Mouse (Mus musculus) CH12.LX (cell line): ENCODE results near the gene Trex1. TPM values are rescaled to one million over a fixed set of nuclear protein-coding genes. Genes with fewer than 3 reads are reported as not detected.

Experiments
- DNase-seq: peaks from one replicate; pipeline ENCODE4 v3.0.0-alpha.2; 2013; ENCODE audit errors: extremely low read depth
- H3K27ac ChIP-seq: 2 replicates; pipeline ENCODE4 v1.5.1; 2012; ENCODE audit warnings: low read depth, mild to moderate bottlenecking, control low read depth, moderate library complexity; ENCODE audit not compliant: insufficient read depth
- H3K27me3 ChIP-seq: replicated peaks from 2 replicates; pipeline ENCODE3; 2012; ENCODE audit warnings: inconsistent platforms
- H3K36me3 ChIP-seq, 2 experiments: replicated peaks in 1 of 2; 2 replicates each; pipeline versions ENCODE3 to v1.6.1; 2012; ENCODE audit warnings: inconsistent platforms in 1 of 2, low read length in 1 of 2, mild to moderate bottlenecking in 1 of 2, mixed read lengths in 1 of 2, moderate library complexity in 1 of 2; ENCODE audit not compliant: control insufficient read depth in 1 of 2, insufficient read depth in 1 of 2
- H3K4me1 ChIP-seq, 2 experiments: 2 replicates each; pipeline ENCODE4 v1.6.1; 2012; ENCODE audit warnings: inconsistent platforms in 1 of 2, moderate library complexity in 1 of 2; ENCODE audit not compliant: insufficient read depth in 2 of 2, control insufficient read depth in 1 of 2
- H3K4me2 ChIP-seq: 2 replicates; pipeline ENCODE4 v1.6.1; 2012; ENCODE audit warnings: low read depth, mild to moderate bottlenecking, control low read depth; ENCODE audit not compliant: poor library complexity, insufficient read depth, severe bottlenecking
- H3K4me3 ChIP-seq, 3 experiments: fragments of 150-350 bp in 1 of 3; sonication (generic) in 1 of 3; replicated peaks in 1 of 3; 2 replicates each; pipeline versions ENCODE3 to v1.5.1; 2011 to 2012; ENCODE audit warnings: low read depth in 2 of 3, low read length in 2 of 3, mild to moderate bottlenecking in 2 of 3, moderate library complexity in 2 of 3, control low read depth in 1 of 3, improper control_type of control experiment in 1 of 3, inconsistent platforms in 1 of 3, mixed read lengths in 1 of 3; ENCODE audit not compliant: poor library complexity in 1 of 3
- H3K79me2 ChIP-seq: replicated peaks from 2 replicates; pipeline ENCODE4 v1.6.1; 2012; ENCODE audit warnings: mild to moderate bottlenecking, moderate library complexity; ENCODE audit not compliant: control insufficient read depth, poor library complexity, insufficient read depth, severe bottlenecking; ENCODE audit errors: extremely low read depth
- H3K9ac ChIP-seq: 2 replicates; pipeline ENCODE4 v1.6.1; 2012; ENCODE audit warnings: low read depth, mild to moderate bottlenecking, control low read depth, moderate library complexity; ENCODE audit not compliant: insufficient read depth
- H3K9me3 ChIP-seq: replicated peaks from 2 replicates; pipeline ENCODE3; 2012; ENCODE audit warnings: low read length, inconsistent platforms, mixed read lengths
- CHD1 ChIP-seq: IDR thresholded peaks from 2 replicates; pipeline ENCODE4 v1.6.1; 2012; ENCODE audit warnings: low read depth, low read length, improper control_type of control experiment, inconsistent platforms
- ELF1 ChIP-seq: IDR thresholded peaks from 2 replicates; pipeline ENCODE4 v1.6.1; 2014; ENCODE audit warnings: low read depth, mild to moderate bottlenecking, inconsistent platforms, low read length, improper control_type of control experiment
- ETS1 ChIP-seq: conservative IDR thresholded peaks from 2 replicates; pipeline ENCODE4 v1.6.1; 2012; ENCODE audit warnings: low read depth, mild to moderate bottlenecking, inconsistent platforms, low read length, improper control_type of control experiment, moderate library complexity
- HCFC1 ChIP-seq: IDR thresholded peaks from 2 replicates; pipeline ENCODE4 v1.6.1; 2012; ENCODE audit warnings: low read depth, mild to moderate bottlenecking, inconsistent platforms, low read length, improper control_type of control experiment
- IRF4 ChIP-seq: IDR thresholded peaks from 2 replicates; pipeline ENCODE4 v1.6.1; 2014; ENCODE audit warnings: low read depth, mild to moderate bottlenecking, inconsistent platforms, low read length, improper control_type of control experiment
- JUN ChIP-seq: IDR thresholded peaks from 2 replicates; pipeline ENCODE4 v1.6.1; 2011; ENCODE audit warnings: low read depth, mild to moderate bottlenecking, low read length, improper control_type of control experiment, moderate library complexity; ENCODE audit not compliant: insufficient read depth
- KAT2A ChIP-seq: IDR thresholded peaks from 2 replicates; pipeline ENCODE4 v1.6.1; 2012; ENCODE audit warnings: low read length, improper control_type of control experiment, inconsistent platforms; ENCODE audit not compliant: insufficient replicate concordance
- MAX ChIP-seq: IDR thresholded peaks from 2 replicates; pipeline ENCODE4 v1.6.1; 2011; ENCODE audit warnings: low read length, improper control_type of control experiment
- MEF2A ChIP-seq: IDR thresholded peaks from 2 replicates; pipeline ENCODE4 v1.6.1; 2014; ENCODE audit warnings: low read depth, mild to moderate bottlenecking, inconsistent platforms, low read length, improper control_type of control experiment, borderline replicate concordance
- PAX5 ChIP-seq: IDR thresholded peaks from 2 replicates; pipeline ENCODE4 v1.6.1; 2012; ENCODE audit warnings: low read length, inconsistent platforms, mixed read lengths
- POLR2AphosphoS2 ChIP-seq: IDR thresholded peaks from 2 replicates; pipeline ENCODE4 v1.6.1; 2011; ENCODE audit warnings: low read depth, low read length, improper control_type of control experiment
- USF2 ChIP-seq: conservative IDR thresholded peaks from 2 replicates; pipeline ENCODE4 v1.6.1; 2011; ENCODE audit warnings: low read depth, low read length, improper control_type of control experiment
- ZKSCAN1 ChIP-seq: IDR thresholded peaks from 2 replicates; pipeline ENCODE4 v1.6.1; 2012; ENCODE audit warnings: low read depth, inconsistent platforms, low read length, improper control_type of control experiment, borderline replicate concordance
- ZNF384 ChIP-seq: IDR thresholded peaks from 2 replicates; pipeline ENCODE4 v1.6.1; 2012; ENCODE audit warnings: low read depth, low read length, improper control_type of control experiment, inconsistent platforms
- dilution Hi-C: fragments of 300-500 bp; cut with MboI; formaldehyde crosslinking; loops from 2 replicates; pipeline ENCODE4 v1.14.3; 2020; ENCODE audit warnings: low sequenced_read_pairs; ENCODE audit not compliant: extremely low pct_unique_long_range_greater_than_20kb, extremely low pct_ligation_motif_present
- in situ Hi-C: fragments of 300-500 bp; cut with MboI; formaldehyde crosslinking; loops from 3 replicates; pipeline ENCODE4 v1.14.3; 2019; ENCODE audit warnings: low sequenced_read_pairs, low pct_ligation_motif_present, low pct_unique_long_range_greater_than_20kb, mixed read lengths
- polyA plus RNA-seq: library from polyadenylated mRNA; unstranded; fragments of >175 nt; gene quantifications from 2 replicates; pipeline ENCODE4 v1.2.1, GENCODE M21; 2012; ENCODE audit warnings: low read depth; ENCODE audit not compliant: insufficient read length
- total RNA-seq, 2 experiments: library from RNA; depleted of rRNA; stranded (reverse); fragments of 300-350 nt in 1 of 2; fragments of >200 nt in 1 of 2; gene quantifications; 2 replicates each; pipeline ENCODE4 v1.2.3; 2012 to 2014

Gene Trex1
- total and polyA plus RNA-seq, 3 experiments: 20.8 to 22.9 (median 21.1) TPM

DNA sequence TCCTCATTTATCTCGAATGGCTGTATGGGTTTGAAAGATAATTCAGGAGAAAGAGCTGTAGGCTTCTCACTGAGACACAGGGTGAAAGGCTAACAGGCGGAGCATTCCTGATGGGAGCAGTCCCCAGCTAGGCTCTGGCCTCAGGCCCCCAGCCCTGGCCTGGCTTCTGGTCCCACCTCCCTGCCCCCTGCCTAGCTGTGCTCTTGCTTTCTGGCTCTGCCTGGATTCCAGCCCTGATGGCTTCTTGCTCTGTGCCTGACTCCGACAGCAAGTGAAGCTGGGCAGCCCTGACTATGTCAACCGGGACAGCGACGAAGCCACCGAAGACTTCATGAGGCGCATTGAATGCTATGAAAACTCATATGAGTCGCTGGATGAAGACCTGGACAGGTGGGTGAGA lies 51.5 kb downstream of the Trex1 start:
- peaks cover 0 to 65% of the 10 kb centered on the region in 2 experiments for H3K36me3 ChIP-seq
- TF ChIP-seq JUN (no peak), USF2 (no peak), PAX5 (no peak), CHD1 (no peak), ELF1 (no peak), KAT2A (no peak), MAX (no peak), POLR2AphosphoS2 (no peak), ZNF384 (no peak), HCFC1 (no peak), ETS1 (no peak), ZKSCAN1 (no peak), IRF4 (no peak), MEF2A (no peak)

More for the DNA sequence above, 51.5 kb downstream of the Trex1 start:
- no peak overlapping the region for H3K27ac ChIP-seq
- in situ Hi-C loops (loop anchor here (5.0 kb wide), 1 partner anchor 39 kb away; no protein-coding TSS in a partner anchor), dilution Hi-C loops (no loop called here)
- no peaks in the 10 kb centered on the region for H3K79me2 ChIP-seq
- no peak overlapping the region for H3K4me2 ChIP-seq
- DNase-seq: no peak
- no peaks in the 10 kb centered on the region for H3K9me3 ChIP-seq
- no peak overlapping the region for H3K9ac ChIP-seq
- peaks cover 0 to 4% of the 10 kb centered on the region in 2 experiments; a peak in 1 of 4 replicates for H3K4me1 ChIP-seq
- H3K4me3 ChIP-seq: no peak overlapping the region
- no peaks in the 10 kb centered on the region for H3K27me3 ChIP-seq

Other genes with a start within 250 kb of the Trex1 start
- gene Celsr3, start 233.4 kb downstream of the Trex1 start, total RNA-seq (2012; rRNA removed): 0.04 and 0.29 TPM in 2 replicates
- gene Celsr3, start 233.4 kb downstream of the Trex1 start, total RNA-seq (2014; rRNA removed): not detected in 2 replicates
- 0.04 TPM in 1 of 2 replicates, not detected in the other for gene Celsr3, start 233.4 kb downstream of the Trex1 start, polyA plus RNA-seq
- 5.0 and 5.2 TPM in 2 replicates for gene Slc26a6, start 206.5 kb downstream of the Trex1 start, total RNA-seq (2012; rRNA removed)
- 3.4 and 5.0 TPM in 2 replicates for gene Slc26a6, start 206.5 kb downstream of the Trex1 start, total RNA-seq (2014; rRNA removed)
- gene Slc26a6, start 206.5 kb downstream of the Trex1 start, polyA plus RNA-seq: 8.3 and 10.0 TPM in 2 replicates
- gene Tmem89, start 145.1 kb downstream of the Trex1 start, total RNA-seq (2012; rRNA removed): not detected in 2 replicates
- gene Tmem89, start 145.1 kb downstream of the Trex1 start, total RNA-seq (2014; rRNA removed): not detected in 2 replicates
- not detected in 2 replicates for gene Tmem89, start 145.1 kb downstream of the Trex1 start, polyA plus RNA-seq
- gene Uqcrc1, start 123.1 kb downstream of the Trex1 start, total RNA-seq (2012; rRNA removed): 327 and 351 TPM in 2 replicates
- 301 and 326 TPM in 2 replicates for gene Uqcrc1, start 123.1 kb downstream of the Trex1 start, total RNA-seq (2014; rRNA removed)
- gene Uqcrc1, start 123.1 kb downstream of the Trex1 start, polyA plus RNA-seq: 293 and 301 TPM in 2 replicates
- 0.98 and 1.1 TPM in 2 replicates for gene Col7a1, start 106.1 kb downstream of the Trex1 start, total RNA-seq (2012; rRNA removed)
- 0.31 and 0.86 TPM in 2 replicates for gene Col7a1, start 106.1 kb downstream of the Trex1 start, total RNA-seq (2014; rRNA removed)
- gene Col7a1, start 106.1 kb downstream of the Trex1 start, polyA plus RNA-seq: 2.0 and 3.0 TPM in 2 replicates
- not detected in 2 replicates for gene Ucn2, start 73.7 kb downstream of the Trex1 start, total RNA-seq (2012; rRNA removed)
- gene Ucn2, start 73.7 kb downstream of the Trex1 start, total RNA-seq (2014; rRNA removed): not detected in 2 replicates
- gene Ucn2, start 73.7 kb downstream of the Trex1 start, polyA plus RNA-seq: 0.40 and 0.49 TPM in 2 replicates
- 4.5 and 5.1 TPM in 2 replicates for gene Pfkfb4, start 68.0 kb downstream of the Trex1 start, total RNA-seq (2012; rRNA removed)
- 5.9 and 6.5 TPM in 2 replicates for gene Pfkfb4, start 68.0 kb downstream of the Trex1 start, total RNA-seq (2014; rRNA removed)
- 6.0 and 6.7 TPM in 2 replicates for gene Pfkfb4, start 68.0 kb downstream of the Trex1 start, polyA plus RNA-seq
- 134 and 153 TPM in 2 replicates for gene Shisa5, start 21.2 kb downstream of the Trex1 start, total RNA-seq (2012; rRNA removed)
- gene Shisa5, start 21.2 kb downstream of the Trex1 start, total RNA-seq (2014; rRNA removed): 156 and 170 TPM in 2 replicates
- 121 and 166 TPM in 2 replicates for gene Shisa5, start 21.2 kb downstream of the Trex1 start, polyA plus RNA-seq
- gene Atrip, start 14.4 kb upstream of the Trex1 start, total RNA-seq (2012; rRNA removed): 18.0 and 19.3 TPM in 2 replicates
- gene Atrip, start 14.4 kb upstream of the Trex1 start, total RNA-seq (2014; rRNA removed): 16.2 and 17.6 TPM in 2 replicates
- gene Atrip, start 14.4 kb upstream of the Trex1 start, polyA plus RNA-seq: 21.3 and 24.1 TPM in 2 replicates
- gene Ccdc51, start 22.8 kb upstream of the Trex1 start, total RNA-seq (2012; rRNA removed): 18.2 TPM in 2 replicates
- 15.9 and 16.2 TPM in 2 replicates for gene Ccdc51, start 22.8 kb upstream of the Trex1 start, total RNA-seq (2014; rRNA removed)
- 7.6 and 8.6 TPM in 2 replicates for gene Ccdc51, start 22.8 kb upstream of the Trex1 start, polyA plus RNA-seq
- 255 and 369 TPM in 2 replicates for gene Tma7, start 22.9 kb upstream of the Trex1 start, total RNA-seq (2012; rRNA removed)
- gene Tma7, start 22.9 kb upstream of the Trex1 start, total RNA-seq (2014; rRNA removed): 336 and 356 TPM in 2 replicates
- gene Tma7, start 22.9 kb upstream of the Trex1 start, polyA plus RNA-seq: 494 and 529 TPM in 2 replicates
- under 0.01 TPM in 1 of 2 replicates, not detected in the other for gene Plxnb1, start 35.7 kb upstream of the Trex1 start, total RNA-seq (2012; rRNA removed)
- gene Plxnb1, start 35.7 kb upstream of the Trex1 start, total RNA-seq (2014; rRNA removed): not detected in 2 replicates
- not detected in 2 replicates for gene Plxnb1, start 35.7 kb upstream of the Trex1 start, polyA plus RNA-seq
- gene Fbxw21, start 102.3 kb upstream of the Trex1 start, total RNA-seq (2012; rRNA removed): not detected in 2 replicates
- gene Fbxw21, start 102.3 kb upstream of the Trex1 start, total RNA-seq (2014; rRNA removed): not detected in 2 replicates
- not detected in 2 replicates for gene Fbxw21, start 102.3 kb upstream of the Trex1 start, polyA plus RNA-seq
- gene Fbxw13, start 136.2 kb upstream of the Trex1 start, total RNA-seq (2012; rRNA removed): not detected in 2 replicates
- not detected in 2 replicates for gene Fbxw13, start 136.2 kb upstream of the Trex1 start, total RNA-seq (2014; rRNA removed)
- not detected in 2 replicates for gene Fbxw13, start 136.2 kb upstream of the Trex1 start, polyA plus RNA-seq
- not detected in 2 replicates for gene Fbxw20, start 175.0 kb upstream of the Trex1 start, total RNA-seq (2012; rRNA removed)
- not detected in 2 replicates for gene Fbxw20, start 175.0 kb upstream of the Trex1 start, total RNA-seq (2014; rRNA removed)
- not detected in 2 replicates for gene Fbxw20, start 175.0 kb upstream of the Trex1 start, polyA plus RNA-seq
- gene Fbxw14, start 227.9 kb upstream of the Trex1 start, total RNA-seq (2012; rRNA removed): not detected in 2 replicates
- not detected in 2 replicates for gene Fbxw14, start 227.9 kb upstream of the Trex1 start, total RNA-seq (2014; rRNA removed)
- gene Fbxw14, start 227.9 kb upstream of the Trex1 start, polyA plus RNA-seq: not detected in 2 replicates